Mouse (Mus musculus) lung, embryonic 16.5 days (tissue): ENCODE measurements at regions not wholly inside any gene's neighbourhood (a gene's known extent, or its start where the extent isn't known, plus 50 kb on each side); places are given as distances from the start of the nearest gene placed in this dataset.

Source experiments
- ATAC-seq: fragments of 200-750 bp; cut with Nextera tagmentation; 2 replicates; pipeline ENCODE4 v1.8.0; 2017; ENCODE audit warnings: low read depth, mild to moderate bottlenecking, moderate library complexity
- H3K27ac ChIP-seq: fragments of 300-500 bp; sonication (generic); 2 replicates; pipeline ENCODE4 v1.5.1; 2014; ENCODE audit warnings: mild to moderate bottlenecking, control low read depth, low read length
- H3K27me3 ChIP-seq: fragments of 300-500 bp; sonication (generic); 2 replicates; pipeline ENCODE4 v1.6.1; 2014; ENCODE audit warnings: low read depth, low read length, mixed read lengths; ENCODE audit not compliant: control insufficient read depth, insufficient read depth
- H3K36me3 ChIP-seq: fragments of 300-500 bp; sonication (generic); 2 replicates; pipeline ENCODE4 v1.6.1; 2014; ENCODE audit warnings: low read length; ENCODE audit not compliant: control insufficient read depth, insufficient read depth
- H3K4me1 ChIP-seq: fragments of 300-500 bp; sonication (generic); replicated peaks from 2 replicates; pipeline ENCODE4 v1.6.1; 2014; ENCODE audit warnings: low read length, mixed read lengths; ENCODE audit not compliant: control insufficient read depth, insufficient read depth
- H3K4me2 ChIP-seq: fragments of 300-500 bp; sonication (generic); 2 replicates; pipeline ENCODE4 v1.6.1; 2014; ENCODE audit warnings: low read depth, low read length, control low read depth
- H3K4me3 ChIP-seq: fragments of 300-500 bp; sonication (generic); 2 replicates; pipeline ENCODE4 v1.5.1; 2014; ENCODE audit warnings: mild to moderate bottlenecking, low read length, control low read depth
- H3K9ac ChIP-seq: fragments of 300-500 bp; sonication (generic); 2 replicates; pipeline ENCODE4 v1.6.1; 2014; ENCODE audit warnings: low read length, control low read depth
- H3K9me3 ChIP-seq: fragments of 300-500 bp; sonication (generic); 2 replicates; pipeline ENCODE4 v1.6.1; 2016; ENCODE audit warnings: low read length; ENCODE audit not compliant: control insufficient read depth
- WGBS: fragments of 180-500 bp; shearing (Covaris S2); extraction: QIAGEN DNeasy Blood & Tissue Kit; methylation state at CpG from one replicate; pipeline ENCODE4 v1.1.7; 2014; 5-methylcytosine and 5-hydroxymethylcytosine counted together

- Histone ChIP-seq H3K27ac (no peak overlapping the region), H3K4me3 (no peak overlapping the region), H3K9me3 (no peaks in the 10 kb centered on the region), H3K9ac (no peak overlapping the region), H3K4me2 (no peak overlapping the region), H3K4me1 (no peaks in the 10 kb centered on the region), H3K36me3 (no peaks in the 10 kb centered on the region), H3K27me3 (no peaks in the 10 kb centered on the region)
- WGBS: 38% methylated on average over 6 of the region's 6 CpGs
- no peak for ATAC-seq
These were observed 183.8 kb upstream of the Nr4a3 start for GRCm38 (mm10) chr4:47861151-47861550.

DNA sequence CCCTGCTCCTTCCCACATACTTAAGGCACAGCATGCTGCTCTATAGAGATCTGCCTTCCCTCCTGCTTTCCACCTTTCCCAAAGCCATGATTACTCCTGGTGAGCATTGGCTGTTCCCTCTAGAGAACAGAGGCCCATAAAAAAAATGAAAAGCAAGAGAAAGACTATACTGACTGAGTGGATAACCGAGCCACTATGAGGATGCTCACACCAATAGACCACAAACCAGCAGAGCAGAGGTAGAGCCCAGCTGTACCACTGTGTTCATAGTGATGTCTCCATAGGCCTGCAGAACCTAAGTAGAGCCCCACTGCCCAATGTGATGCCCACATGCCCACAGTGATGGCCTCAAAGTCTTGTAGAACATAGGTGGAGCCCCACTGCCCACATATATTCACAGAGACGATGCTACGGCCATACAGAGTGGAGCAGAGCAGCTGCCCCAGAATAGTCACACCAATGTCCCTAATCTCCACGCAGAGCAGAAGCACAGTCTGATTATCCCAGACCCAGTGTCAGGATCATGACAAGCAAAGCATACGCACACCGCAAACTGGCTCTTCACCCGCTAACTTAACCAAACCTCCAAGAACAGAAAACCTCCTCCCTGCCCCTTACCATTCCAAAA is 174.8 kb upstream of the Nr4a3 start:
- Histone ChIP-seq H3K4me3 (no peak overlapping the region), H3K27me3 (no peaks in the 10 kb centered on the region), H3K4me1 (no peaks in the 10 kb centered on the region), H3K9me3 (no peaks in the 10 kb centered on the region), H3K4me2 (no peak overlapping the region), H3K36me3 (no peaks in the 10 kb centered on the region), H3K27ac (no peak overlapping the region), H3K9ac (no peak overlapping the region)
- 91% methylated on average over 7 of the region's 7 CpGs for WGBS
- no peak for ATAC-seq

GRCm38 (mm10) chr4:47870638-47871019 is 174.3 kb upstream of the Nr4a3 start:
- H3K9ac ChIP-seq: no peak overlapping the region
- 58% methylated on average over 5 of the region's 5 CpGs for WGBS

GRCm38 (mm10) chr4:47881560-47881959 is 163.4 kb upstream of the Nr4a3 start:
- Histone ChIP-seq H3K4me2 (no peak overlapping the region), H3K27me3 (no peaks in the 10 kb centered on the region), H3K36me3 (no peaks in the 10 kb centered on the region), H3K4me1 (no peaks in the 10 kb centered on the region), H3K4me3 (no peak overlapping the region), H3K9ac (no peak overlapping the region), H3K9me3 (no peaks in the 10 kb centered on the region), H3K27ac (no peak overlapping the region)
- WGBS: 58% methylated on average over 9 of the region's 9 CpGs
- no peak for ATAC-seq

More at GRCm38 (mm10) chr4:47870638-47871019, 174.3 kb upstream of the Nr4a3 start:
- H3K4me2 ChIP-seq: no peak overlapping the region
- H3K4me1 ChIP-seq: no peaks in the 10 kb centered on the region
- no peaks in the 10 kb centered on the region for H3K36me3 ChIP-seq
- no peak overlapping the region for H3K4me3 ChIP-seq
- no peak overlapping the region for H3K27ac ChIP-seq
- no peaks in the 10 kb centered on the region for H3K9me3 ChIP-seq
- ATAC-seq: no peak
- H3K27me3 ChIP-seq: no peaks in the 10 kb centered on the region

DNA sequence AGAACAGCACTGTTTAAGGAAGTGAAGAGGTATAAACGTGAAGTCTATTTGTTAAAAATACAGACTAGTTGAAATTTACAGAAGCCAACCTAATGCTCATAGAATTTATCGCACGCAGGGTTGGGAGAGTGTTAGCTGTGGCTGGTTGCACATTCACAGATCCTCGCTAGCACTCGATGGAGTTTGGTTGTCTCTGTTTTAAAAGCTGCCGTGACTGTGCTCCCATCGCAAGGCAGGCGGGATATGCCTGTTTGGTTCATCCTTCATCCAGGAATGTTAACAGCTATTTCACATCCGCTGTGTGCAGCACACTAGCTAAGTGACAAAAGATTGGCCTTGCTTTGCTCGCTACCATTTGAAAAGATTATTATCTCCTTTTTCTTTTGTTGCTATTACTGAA is 162.9 kb upstream of the Nr4a3 start:
- 31% methylated on average over 10 of the region's 10 CpGs for WGBS
- no peak for ATAC-seq
- Histone ChIP-seq H3K4me3 (no peak overlapping the region), H3K9ac (no peak overlapping the region), H3K27ac (no peak overlapping the region), H3K4me1 (no peaks in the 10 kb centered on the region), H3K27me3 (no peaks in the 10 kb centered on the region), H3K9me3 (no peaks in the 10 kb centered on the region), H3K4me2 (no peak overlapping the region), H3K36me3 (no peaks in the 10 kb centered on the region)

DNA sequence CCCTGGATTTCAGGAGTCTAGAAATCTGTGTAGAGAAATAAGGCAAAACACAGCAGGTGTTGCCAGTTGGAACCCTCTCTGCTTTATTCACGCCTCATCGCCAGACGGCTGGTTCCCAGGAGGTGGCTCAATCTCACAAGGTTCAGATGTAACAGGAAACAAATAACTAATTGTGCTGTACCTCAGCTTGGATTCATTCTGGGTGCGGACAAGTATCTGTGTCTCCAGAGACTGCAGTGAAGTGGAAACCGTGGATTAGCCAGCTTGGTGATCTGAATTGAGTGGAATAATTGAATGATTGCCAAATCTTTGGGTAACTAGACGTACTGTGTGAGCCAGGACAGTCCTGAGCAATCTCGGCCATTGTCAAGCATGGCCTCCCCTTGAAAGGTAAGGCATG is 145.4 kb upstream of the Nr4a3 start:
- no peak overlapping the region for H3K27ac ChIP-seq
- H3K27me3 ChIP-seq: no peaks in the 10 kb centered on the region
- no peaks in the 10 kb centered on the region for H3K36me3 ChIP-seq
- H3K9me3 ChIP-seq: no peaks in the 10 kb centered on the region
- H3K4me1 ChIP-seq: no peaks in the 10 kb centered on the region
- WGBS: 63% methylated on average over 7 of the region's 7 CpGs
- no peak overlapping the region for H3K4me3 ChIP-seq
- no peak overlapping the region for H3K9ac ChIP-seq
- ATAC-seq: no peak
- no peak overlapping the region for H3K4me2 ChIP-seq

DNA sequence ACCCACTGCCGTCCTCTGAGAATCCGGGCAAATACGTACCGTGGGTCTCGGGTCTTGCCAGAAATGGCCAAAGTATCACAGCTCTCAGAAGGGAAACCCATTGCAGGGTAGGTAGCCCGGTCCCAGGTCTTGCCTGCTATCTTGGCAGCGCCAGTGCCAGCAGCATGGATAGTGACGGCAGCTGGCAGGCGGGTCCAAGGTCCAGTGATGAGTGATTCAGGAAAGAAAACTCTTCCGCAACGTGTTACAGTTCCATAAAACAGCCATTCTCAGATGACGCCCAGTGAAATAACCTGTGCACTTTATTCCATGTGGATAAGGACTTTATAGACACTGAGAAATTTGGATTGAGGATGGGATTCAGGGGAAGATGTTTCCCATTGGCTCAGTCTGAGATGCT is 142.2 kb upstream of the Nr4a3 start:
- ATAC-seq: no peak
- Histone ChIP-seq H3K9ac (no peak overlapping the region), H3K9me3 (no peaks in the 10 kb centered on the region), H3K4me2 (no peak overlapping the region), H3K4me1 (no peaks in the 10 kb centered on the region), H3K36me3 (no peaks in the 10 kb centered on the region), H3K27ac (no peak overlapping the region), H3K4me3 (no peak overlapping the region), H3K27me3 (no peaks in the 10 kb centered on the region)
- 90% methylated on average over 12 of the region's 12 CpGs for WGBS

DNA sequence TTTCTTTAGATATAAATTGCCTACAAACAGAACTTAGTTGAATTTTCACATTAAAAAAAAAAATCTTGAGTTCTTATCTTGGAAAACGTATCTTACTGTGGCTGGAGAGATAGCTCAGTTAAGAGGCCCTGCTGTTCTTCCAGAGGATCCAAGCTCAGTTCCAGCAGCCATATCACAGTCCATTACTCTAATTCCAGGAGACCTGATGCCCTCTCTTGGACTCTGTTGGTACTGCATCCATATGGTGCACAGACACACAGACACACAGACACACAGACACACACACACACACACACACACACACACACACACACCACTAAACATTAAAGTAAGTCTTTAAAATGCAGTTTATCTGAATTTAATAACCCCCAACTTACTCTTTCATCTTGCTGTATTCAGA is 132.7 kb upstream of the Nr4a3 start:
- H3K36me3 ChIP-seq: no peaks in the 10 kb centered on the region
- no peak overlapping the region for H3K27ac ChIP-seq
- H3K4me2 ChIP-seq: no peak overlapping the region
- H3K9ac ChIP-seq: no peak overlapping the region
- ATAC-seq: no peak
- WGBS: 65% methylated on average over 1 of the region's 1 CpGs
- no peaks in the 10 kb centered on the region for H3K9me3 ChIP-seq
- H3K4me3 ChIP-seq: no peak overlapping the region
- H3K4me1 ChIP-seq: no peaks in the 10 kb centered on the region
- no peaks in the 10 kb centered on the region for H3K27me3 ChIP-seq

DNA sequence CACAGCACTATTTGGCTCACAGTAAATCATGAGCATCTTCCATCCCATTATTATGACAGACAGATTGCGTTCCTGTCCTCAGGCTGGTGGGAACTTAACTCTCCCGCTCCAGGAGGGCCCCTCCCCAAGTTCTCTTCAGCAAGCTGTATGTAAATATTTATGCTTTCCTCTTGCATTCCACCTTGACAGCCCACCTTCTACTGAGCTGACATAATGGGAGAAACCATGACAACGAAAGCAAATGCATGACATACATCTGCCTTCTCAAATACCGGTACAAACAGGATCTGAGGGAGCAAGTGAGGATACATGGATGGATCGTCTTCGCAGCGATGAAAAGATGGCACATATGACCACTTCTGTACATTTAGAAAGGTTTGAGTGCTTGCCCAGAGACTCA is 125.4 kb upstream of the Nr4a3 start:
- Histone ChIP-seq H3K9me3 (no peaks in the 10 kb centered on the region), H3K36me3 (no peaks in the 10 kb centered on the region), H3K4me3 (no peak overlapping the region), H3K4me2 (no peak overlapping the region), H3K27ac (no peak overlapping the region), H3K4me1 (no peaks in the 10 kb centered on the region), H3K9ac (no peak overlapping the region), H3K27me3 (no peaks in the 10 kb centered on the region)
- WGBS: 36% methylated on average over 7 of the region's 7 CpGs
- ATAC-seq: no peak

- no peak overlapping the region for H3K4me3 ChIP-seq
- H3K27ac ChIP-seq: no peak overlapping the region
- ATAC-seq: no peak
- no peaks in the 10 kb centered on the region for H3K9me3 ChIP-seq
- no peak overlapping the region for H3K4me2 ChIP-seq
- no peaks in the 10 kb centered on the region for H3K36me3 ChIP-seq
- 95% methylated on average over 2 of the region's 2 CpGs for WGBS
- H3K4me1 ChIP-seq: no peaks in the 10 kb centered on the region
- H3K9ac ChIP-seq: no peak overlapping the region
- no peaks in the 10 kb centered on the region for H3K27me3 ChIP-seq
These were observed 113.5 kb upstream of the Nr4a3 start for GRCm38 (mm10) chr4:47931464-47931863.
